Mouse (Mus musculus) lung, postnatal 4 days (tissue): ENCODE results near the gene Atp8b3.

ENCODE experiments used
- DNase-seq, 2 experiments: peaks; one replicate each; pipeline ENCODE4 v3.0.0; 2021

The Atp8b3 gene

DNA sequence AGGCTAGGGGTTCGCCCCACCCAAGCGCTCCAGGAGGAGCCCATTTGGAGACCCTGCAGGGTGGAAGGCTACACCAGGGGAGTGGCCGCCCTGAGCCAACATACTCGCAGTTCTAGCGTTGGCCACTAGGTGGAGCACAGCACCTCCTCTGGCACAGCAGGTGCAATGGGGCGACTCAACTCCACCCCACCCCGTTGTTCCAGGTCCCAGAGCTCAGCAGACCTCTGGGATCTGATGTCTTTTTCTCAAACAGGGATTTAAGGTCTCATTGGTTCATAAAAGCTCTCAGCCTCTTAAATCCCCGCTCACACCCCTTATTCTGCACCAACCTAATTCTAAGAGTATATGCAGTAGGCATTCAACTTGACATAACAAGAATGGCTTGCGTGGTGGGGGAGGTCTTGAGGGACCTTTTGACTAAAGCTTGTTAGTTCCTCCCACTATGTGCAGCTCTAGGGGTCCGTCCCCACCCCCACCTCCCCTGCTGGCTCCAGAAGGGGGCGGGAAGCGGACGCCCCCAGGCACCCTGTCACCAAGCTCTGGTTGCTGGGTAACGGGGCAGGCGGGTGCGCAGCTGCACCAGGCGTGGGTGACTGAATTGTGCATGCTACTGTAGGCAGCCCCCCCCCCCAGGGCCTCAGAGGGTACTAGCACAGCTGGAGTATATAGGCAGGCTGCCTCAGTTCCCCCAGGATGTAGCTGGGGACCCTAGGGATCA lies 27.6 kb upstream of the Atp8b3 start:
- DNase-seq = peak; percentile 79 to 90

DNA sequence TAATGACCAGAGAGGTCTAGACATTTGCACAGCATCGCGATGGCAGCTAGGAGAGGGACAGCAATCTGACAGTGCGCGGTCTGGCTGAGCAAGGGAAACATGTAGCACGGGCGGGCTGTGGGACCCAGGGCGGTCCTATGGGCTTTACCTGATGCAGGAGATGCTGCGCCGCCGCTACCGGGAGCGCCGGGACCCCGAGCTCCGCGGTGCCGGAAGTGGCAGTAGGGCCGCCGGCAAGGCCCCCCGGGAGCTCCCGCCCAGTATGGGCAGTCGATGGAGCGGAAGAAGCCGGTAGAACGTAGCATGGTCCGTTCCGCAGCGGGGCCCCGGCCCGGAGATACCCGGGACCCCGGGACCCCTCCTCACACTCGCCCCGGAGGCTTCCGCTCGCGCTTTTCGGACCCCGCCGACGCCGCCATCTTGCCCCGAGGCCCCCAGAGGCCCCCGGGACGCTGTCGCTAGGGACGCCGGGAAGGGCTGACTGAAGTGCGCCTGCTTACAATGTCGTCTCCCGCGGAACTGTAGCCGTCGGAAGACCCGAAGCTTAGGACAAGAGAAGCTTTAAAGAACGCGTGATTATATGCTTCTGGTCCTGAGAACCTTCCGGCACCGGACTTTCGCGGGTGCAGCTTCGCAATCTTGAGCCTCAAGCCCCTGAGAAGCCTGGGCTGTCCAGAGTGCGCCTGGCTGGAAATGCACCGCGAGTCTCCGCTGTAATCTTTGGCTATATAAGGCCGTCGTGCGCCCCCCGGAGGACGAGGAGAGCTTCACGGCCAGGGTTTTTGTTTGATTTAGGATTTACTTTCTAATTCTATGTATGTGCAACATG lies 22.4 kb upstream of the Atp8b3 start, which contains the start of gene Rexo1:
TSS of gene Rexo1 (minus strand) at position 445 of the 829 bp plus-strand sequence.
- peak; percentile 94 to 95 for DNase-seq

DNA sequence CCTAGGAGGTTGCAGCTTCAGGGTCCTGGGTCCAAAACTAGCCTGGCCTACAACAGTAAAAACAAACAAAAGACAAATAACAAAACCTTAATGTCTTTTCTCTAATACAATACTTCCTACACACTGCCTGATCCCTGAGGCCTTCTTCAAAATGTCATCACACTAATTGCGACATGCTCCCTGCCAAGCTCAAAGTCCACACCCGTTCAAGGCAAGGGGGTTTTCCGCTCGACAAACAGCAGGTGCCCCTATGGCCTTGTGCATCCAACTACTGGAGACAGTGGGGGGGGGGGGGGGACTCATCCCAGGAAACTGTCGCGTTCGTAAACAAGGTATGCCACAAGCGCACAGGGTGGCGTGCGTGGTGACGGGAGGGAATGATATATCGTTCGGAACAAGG lies 21.7 kb upstream of the Atp8b3 start:
- DNase-seq = no peak

DNA sequence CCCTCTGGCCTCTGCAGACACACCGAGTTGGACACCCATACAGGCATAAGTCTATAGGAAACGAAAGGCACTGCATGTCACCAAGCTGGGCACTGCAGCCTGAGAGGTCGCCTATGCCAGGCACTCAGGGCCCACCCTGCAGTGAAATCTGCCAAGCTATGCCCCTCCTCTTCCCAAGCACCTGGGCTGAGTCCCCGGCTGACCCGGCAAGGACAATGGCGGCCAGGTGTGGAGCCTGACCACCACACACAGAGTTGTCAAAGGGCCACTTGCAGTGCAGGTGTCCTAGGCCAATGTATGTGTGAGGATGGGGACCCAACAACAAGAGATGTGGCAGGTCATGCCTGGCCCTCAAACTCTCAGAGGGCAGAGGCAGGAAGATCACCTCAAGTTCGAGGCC lies 20.5 kb upstream of the Atp8b3 start:
- DNase-seq = no peak

DNA sequence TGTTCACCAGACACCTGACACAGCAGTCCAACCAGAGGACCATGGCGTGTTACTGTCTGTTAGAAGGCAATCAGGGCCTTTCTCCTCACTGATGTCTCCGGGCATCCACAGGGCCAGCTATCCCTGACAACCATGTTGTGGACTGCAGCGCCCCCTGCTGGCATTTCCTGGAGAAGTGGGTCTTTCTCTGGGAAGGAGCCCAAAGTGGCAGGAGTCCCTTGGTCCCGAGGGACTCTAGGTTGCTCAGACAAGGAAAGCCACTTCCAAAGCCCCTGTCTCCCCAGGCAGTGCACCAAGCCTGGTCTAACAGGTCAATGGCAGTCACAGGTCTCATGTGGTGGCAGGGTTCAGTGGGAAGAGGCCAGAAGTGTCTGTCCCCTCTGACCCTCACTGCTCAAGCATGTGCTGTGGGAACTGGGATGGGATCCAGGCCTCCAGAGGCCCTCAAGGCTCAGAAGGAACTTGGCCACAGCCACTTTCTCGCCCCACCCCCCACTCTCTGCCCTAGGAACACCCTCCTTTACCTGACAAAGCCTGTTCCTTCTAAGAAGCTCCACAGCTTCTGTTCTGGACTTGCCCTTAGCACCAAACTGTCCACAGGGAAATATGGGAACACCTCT lies 18.5 kb upstream of the Atp8b3 start:
- peak; percentile 82 to 86 for DNase-seq

DNA sequence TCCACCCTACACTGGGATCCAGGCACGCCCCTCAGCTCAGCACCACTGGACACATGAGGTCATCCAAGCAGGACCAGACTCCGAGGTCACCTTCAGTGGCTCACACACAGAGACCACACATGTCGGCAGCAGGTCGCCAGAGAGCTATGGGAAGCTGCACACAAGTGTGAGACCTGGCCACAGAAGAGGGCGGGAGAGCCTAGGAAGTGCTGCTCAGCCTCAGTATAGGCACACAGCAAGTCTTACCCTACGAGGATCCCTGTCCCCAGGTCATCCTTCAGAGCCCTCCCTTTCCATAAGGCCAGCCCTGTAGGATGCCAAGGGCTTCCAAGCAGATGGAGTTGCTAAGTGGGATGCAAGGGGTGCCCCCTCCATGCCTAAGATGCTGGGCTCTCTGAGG lies 15.1 kb upstream of the Atp8b3 start:
- DNase-seq = no peak

DNA sequence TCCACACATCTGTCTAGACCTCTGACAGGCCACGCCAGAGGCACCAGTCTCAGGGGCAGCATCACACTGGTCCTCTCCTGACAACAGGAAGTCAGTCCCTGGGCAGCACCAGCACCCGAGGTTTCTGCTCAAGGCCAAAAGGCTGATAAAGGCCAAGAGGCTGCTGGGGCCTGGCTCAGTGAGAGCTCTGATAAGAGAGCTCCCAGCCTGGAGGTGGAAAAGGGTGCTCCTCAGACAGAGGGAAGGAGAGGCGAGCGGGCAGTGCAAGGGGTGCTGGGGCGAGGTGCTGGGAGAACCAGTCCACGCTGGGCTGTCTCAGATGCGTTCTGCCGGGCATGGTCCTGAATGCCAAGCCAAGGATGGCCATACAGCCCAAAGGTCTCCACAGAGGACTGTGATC lies 14.7 kb upstream of the Atp8b3 start:
- no peak for DNase-seq

DNA sequence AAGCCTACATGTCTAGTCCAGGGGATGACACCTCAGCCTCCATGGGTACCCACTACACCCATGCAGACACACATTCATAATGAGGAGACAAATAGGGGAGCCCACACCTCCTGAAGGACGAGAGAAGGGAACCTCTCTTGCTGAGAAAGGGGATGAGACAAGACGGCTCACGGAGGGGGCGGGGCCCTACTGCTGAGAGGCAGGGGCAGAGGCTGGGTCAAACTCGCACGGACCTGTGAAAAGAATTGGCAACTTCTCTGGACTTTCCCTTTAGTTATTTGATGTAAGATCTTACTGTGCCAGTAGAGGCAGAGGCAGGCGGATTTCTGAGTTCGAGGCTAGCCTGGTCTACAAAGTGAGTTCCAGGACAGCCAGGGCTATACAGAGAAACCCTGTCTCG lies 13.4 kb upstream of the Atp8b3 start:
- no peak for DNase-seq

DNA sequence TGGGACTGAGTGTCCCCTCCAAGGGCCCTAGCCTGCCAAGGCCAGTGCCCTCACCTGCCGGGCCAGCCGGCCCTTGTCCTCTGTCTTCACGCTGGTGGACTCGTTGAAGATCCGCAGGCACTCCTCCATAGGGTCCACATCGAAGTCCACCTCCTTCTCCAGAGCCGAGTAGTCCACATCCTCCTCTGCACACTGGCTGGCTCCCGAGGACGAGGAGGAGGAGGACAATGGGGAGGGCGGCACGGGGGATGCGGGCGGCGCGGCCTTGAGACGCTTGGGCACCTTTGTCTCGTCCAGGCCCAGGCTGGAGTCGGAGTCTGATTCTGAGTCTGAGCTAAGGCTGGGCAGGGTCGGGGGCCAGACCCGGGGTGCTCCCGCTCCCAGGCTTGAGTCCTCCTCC lies 10.4 kb upstream of the Atp8b3 start:
- DNase-seq = no peak

DNA sequence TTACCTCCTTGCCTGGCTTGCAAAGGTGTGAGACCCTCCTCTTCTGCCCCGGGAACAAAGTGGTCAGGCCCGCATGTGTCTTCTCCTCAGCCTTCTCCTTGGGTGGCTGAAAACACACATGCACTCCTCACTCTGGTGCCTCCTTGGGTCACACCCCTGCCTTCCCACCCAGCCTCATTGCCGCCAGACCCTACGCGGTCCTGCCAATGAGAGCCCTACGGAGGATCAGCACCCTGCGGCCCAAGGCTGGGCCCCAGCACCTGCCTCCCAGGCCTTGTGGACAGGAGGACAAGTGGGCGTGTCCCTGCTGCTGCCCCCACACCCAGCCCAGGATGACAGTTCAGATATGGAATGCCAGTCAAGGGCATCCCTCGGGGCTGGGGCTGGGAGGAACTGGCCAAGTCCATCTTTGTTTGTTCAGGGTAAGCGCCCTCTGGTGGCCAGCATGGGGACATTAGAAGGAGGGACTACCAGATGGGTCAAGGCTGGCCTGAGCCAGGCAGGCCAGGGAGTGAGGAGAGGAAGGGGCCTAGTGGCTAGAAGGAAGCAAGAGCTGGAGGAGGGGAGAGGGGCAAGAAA lies 9.6 kb upstream of the Atp8b3 start:
- peak; percentile 71 to 78 for DNase-seq

DNA sequence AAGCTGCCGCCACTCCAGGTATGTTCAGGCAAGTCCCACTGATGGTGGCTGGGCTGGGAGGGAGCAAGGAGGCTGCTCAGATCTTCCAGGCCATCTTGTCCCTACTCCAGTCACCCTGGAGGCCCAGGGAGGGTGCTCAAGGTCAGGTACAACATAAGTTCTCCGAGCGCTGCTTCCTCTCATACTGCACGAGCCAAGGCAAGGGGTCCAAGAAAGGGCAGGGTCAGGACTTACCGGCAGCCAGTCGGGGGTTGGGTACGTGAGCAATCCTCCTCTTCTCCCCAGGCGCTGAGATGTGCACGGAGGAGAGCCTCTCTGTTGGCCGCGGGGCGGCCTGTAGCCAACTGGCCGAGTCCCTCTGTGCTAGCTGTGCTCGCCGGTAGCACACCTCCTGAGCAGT lies 8.6 kb upstream of the Atp8b3 start:
- no peak for DNase-seq

DNA sequence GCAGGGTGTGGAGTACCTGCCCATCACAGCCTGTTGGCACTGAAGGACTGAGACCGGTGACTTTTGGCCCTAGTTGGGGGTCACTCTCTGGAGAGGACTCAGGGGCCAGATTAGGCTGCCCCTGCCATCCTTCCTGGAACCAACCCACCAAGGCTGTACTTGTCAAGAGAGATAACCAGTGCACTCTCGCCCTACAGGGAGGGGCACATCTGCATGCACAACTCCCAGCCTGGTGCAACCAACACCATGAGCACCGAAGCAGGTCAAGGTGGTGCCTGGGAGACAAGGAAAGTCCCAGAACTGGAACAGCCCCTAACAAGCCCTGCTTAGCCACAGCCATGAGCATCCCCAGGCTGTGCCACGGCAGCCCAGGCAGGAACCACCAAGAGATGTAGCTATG lies 8.0 kb upstream of the Atp8b3 start:
- DNase-seq = no peak

DNA sequence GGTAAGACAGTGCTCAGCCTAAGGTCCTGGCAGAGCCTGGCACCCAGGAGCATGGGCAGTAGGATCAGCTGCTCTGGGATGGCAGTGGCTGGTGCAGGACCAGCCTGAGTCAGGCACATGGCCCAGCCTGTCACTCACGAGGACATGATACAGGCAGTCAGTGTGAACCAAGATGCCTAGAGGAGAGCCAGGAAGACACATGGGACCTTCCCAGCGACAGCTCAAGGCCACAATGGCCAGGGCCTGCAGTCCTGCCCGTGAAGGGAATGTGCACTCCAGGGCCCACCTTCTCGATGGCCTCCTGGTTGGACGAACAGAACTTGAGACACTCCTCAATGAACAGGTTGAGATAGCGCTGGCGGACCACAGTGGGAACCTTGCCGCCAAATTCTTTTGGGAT lies 6.7 kb upstream of the Atp8b3 start:
- no peak for DNase-seq

DNA sequence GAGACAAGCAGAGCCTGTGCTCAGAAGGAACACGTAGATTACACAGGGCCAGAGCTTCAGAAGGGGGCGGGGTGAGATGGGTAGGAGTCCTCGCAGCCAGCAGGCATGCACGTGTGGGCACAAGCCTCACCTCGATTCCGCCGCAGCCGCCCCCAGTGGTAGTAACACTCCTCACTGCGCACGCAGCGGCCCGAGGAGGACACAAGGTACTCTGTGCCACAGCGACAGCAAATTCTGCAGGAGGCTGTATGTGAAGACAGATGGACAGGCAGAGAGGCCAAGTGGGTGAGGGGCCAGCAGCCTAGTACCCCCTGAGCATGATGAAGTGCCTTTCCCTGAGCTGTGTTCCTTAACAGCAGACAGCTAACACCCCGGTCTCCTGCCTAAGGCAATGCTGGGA lies 4.9 kb upstream of the Atp8b3 start:
- DNase-seq = no peak

DNA sequence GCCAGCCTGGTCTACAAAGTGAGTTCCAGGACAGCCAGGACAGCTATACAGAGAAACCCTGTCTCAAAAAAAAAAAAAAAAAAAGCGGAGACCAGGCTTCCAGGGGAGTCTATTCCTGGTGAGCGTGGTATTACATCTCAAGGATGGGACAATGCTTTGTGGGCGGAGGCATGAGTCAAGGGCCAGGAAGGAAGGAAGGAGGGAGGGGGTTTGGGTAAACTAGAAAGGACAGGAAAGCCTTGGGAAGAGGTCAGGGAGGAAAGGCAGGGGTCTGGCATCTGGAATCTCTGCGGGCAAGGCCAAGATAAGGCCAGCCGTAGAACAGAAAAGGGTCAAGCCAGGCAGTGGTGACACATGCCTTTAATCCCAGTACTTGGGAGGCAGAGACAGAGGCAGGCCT lies 569 bp upstream of the Atp8b3 start:
- DNase-seq = no peak

DNA sequence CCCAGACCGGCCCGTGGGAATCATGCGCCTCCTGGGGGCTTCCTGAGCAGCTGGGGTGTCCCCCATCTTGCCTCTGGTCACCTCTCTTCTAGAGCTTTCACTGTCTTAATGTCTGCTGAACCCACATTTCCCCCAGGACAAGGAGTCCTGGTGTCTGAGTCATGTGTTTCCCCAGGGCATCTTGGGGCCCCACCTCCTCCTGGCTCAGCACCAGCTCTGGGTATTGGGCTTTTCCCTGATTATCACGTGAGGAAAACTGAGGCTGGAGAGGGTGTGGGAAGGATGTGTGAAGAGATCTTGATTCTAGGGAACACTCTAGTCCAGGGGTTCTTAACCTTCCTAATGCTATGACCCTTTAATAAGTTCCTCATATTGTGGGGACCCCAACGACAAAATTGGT lies 744 bp downstream of the Atp8b3 start:
- no peak for DNase-seq

DNA sequence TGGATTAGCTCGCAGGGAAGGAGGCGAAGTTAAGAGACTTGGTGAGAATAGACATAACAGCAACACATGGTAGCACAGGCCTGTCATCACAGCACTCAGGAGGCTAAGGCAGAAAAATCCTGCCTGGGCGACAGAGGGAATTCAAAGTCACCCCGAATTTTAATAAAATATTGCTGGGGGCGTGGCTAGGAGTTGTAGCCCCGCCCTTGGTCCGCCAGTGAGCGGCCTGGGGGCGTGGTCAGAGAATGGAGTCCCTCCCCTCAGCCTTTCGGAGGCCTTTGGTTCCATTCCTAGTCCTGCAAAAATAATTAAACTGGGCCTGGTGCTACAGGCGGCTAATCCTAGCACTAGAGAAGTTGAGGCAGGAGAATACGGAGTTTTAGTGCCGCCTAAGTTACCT lies 3.2 kb downstream of the Atp8b3 start:
- no peak for DNase-seq

DNA sequence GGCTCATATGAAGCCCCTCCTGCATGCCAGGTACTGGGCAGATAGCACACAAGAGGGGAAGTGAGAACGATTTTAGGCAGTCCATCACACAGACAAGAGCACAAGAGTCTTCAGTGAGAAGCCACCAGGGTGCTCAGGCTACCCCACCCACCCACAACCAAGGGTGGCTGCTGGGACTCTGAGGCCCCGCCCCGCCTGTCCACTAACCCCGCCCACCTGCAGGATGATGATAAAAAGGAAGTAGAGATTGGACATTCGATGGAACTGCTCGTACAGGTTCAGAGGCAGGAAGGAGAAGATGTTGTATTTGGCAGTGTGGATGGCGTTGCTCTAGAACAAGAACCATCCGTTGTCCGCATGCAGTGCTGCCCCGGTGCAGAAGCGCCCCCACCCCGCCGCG lies 3.9 kb downstream of the Atp8b3 start:
- DNase-seq = peak in 1 of 2 experiments; percentile 56

DNA sequence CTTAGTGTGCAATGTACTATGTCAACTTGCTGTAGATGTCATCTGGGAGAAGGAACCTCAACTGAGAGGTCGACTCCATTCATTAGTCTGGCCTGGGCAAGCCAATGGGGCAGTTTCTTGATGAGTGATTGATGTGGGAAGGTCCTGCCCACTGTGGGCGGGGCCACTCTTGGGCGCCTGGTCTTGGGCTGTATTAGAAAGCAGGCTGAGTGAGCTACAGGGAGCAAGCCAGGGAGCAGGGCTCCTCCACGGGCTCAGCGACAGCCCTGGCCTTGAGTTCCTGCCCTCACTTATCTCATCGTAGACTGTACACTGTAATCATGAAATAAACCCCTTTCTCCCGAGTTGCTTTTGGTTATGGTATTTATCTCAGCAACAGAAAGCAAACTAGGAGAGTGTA lies 5.2 kb downstream of the Atp8b3 start:
- DNase-seq = peak; percentile 42 to 55

DNA sequence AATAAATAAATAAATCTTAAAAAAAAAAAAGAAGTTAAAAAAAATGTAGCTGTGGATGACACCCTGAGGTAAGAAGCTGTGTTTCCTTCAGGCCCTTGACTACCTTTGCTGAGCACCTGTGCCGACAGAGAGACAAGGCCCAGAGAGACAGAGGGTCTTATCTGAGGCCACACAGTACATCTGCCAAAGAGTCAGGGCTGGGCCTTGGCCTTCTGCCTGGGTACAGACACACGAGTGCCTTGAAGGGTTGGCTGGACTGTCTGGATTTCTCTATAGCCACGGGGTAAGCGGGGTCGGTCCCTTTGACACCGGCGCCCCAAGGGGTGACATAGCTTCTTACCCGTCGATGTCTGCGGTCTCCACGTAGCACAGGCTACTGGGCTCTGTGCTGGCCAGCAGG lies 6.1 kb downstream of the Atp8b3 start:
- no peak for DNase-seq

DNA sequence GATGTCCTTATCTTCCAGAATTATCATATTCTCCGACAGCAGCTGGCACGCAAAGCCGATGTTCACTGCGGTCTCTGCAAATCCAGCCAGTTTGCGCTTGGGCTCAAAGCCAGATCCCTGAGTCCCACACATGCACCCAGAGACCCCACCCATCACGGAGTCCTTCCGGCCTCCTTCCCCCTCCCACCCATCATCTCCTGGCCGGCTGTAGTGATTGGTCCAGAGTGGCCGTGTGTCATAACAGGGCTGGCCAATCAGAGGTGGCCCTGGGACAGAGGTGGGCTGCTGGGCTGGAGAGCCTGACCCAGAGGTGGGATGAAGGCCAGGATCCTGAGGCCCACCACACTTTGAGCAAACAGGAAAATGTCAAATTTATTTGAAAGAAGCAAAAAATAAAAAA lies 12.8 kb downstream of the Atp8b3 start:
- no peak for DNase-seq

DNA sequence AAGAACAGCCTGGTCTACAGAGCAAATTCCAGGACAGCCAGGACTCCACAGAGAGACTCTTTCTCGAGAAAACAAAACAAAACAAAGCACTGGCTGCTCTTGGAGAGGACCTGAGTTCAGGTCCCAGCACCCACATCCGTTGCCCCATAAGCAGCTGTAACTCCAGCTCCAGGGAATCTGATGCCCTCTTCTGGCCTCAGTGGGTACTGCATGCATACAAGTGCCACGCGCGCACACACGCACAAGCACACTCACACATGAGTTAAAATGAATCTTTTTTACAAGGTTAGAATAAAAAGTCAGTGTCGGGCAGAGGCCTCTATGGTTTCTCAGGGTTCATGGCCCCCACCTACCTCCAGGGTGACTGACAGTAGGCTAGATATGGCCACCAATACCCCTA lies 15.6 kb downstream of the Atp8b3 start:
- no peak for DNase-seq

DNA sequence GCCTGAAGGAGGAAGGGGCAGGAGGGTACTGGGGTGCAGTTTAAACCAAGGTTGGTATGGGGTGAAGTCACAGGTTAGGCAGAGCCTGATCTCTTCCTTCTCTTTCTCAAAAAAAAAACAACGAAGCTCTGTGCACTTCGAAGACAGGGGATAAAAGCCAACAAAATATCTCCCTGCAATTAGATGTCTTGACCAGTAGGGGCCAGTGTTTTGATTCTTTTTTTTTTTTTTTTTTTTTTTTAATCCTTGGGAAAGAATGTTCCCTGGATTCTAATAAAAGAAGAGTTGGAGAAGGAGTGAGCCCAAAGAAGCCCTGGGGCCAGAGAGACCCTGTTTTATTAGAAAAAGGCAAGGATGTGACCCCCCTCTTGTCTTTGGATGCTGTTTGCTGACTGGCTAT lies 19.6 kb downstream of the Atp8b3 start:
- DNase-seq = no peak

DNA sequence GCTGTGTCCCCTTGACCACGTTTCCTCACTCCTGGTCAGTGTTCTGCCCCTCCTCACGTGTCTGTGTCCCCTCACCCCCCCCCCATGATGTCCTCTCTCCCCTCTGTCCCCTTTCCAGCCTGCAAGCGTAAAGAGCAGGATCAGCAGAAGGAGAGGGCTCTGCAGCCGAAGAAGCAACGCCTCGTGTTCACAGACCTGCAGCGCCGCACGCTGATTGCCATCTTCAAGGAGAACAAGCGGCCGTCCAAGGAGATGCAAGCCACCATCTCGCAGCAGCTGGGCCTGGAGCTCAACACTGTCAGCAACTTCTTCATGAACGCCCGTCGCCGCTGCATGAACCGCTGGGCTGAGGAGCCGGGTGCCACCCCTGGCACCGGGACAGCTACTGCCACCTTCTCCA lies 25.2 kb downstream of the Atp8b3 start:
- no peak for DNase-seq
